Mouse (Mus musculus) layer of hippocampus, postnatal 14 days (tissue): Measurements from ENCODE around the gene Hnrnpk. TPM values are rescaled to one million over a fixed set of nuclear protein-coding genes. Genes with fewer than 3 reads are reported as not detected.
"Not testable (repeated sequence)": the region's sequence is repeated elsewhere in the genome, so short reads cannot be mapped to it uniquely, and the experiment has no call there.

Experiments used
- DNase-seq, 2 experiments: peaks; one replicate each; pipeline ENCODE4 v3.0.0; 2021 to 2022; ENCODE audit warnings: low spot score in 2 of 2, mixed read lengths in 1 of 2
- total RNA-seq, 2 experiments: library from RNA; stranded (reverse); gene quantifications; 2 replicates each; pipeline ENCODE4 v1.2.3; 2021

The Hnrnpk gene
- total RNA-seq, 2 experiments from 2014 or later: 716 to 724 TPM

- no peak for DNase-seq
These were observed 13.7 kb downstream of the Hnrnpk start for GRCm38 (mm10) chr13:58389324-58389951.

GRCm38 (mm10) chr13:58388379-58388778 is 14.8 kb downstream of the Hnrnpk start:
- DNase-seq: no peak

- DNase-seq: peak; percentile 63 to 69
These were observed 15.2 kb downstream of the Hnrnpk start for GRCm38 (mm10) chr13:58387948-58388347.

GRCm38 (mm10) chr13:58385547-58385920 is 17.6 kb downstream of the Hnrnpk start:
- DNase-seq: no peak

GRCm38 (mm10) chr13:58384779-58385546 is 18.2 kb downstream of the Hnrnpk start, which contains the start of gene 2210016F16Rik:
Gene 2210016F16Rik, minus strand, starts transcription at chr13:58385225.
- DNase-seq: peak; percentile 38 to 57

- DNase-seq: no peak
These were observed 18.8 kb downstream of the Hnrnpk start for GRCm38 (mm10) chr13:58384371-58384770.

- no peak for DNase-seq
These were observed 30.0 kb downstream of the Hnrnpk start for GRCm38 (mm10) chr13:58373153-58373470.

- no peak for DNase-seq
These were observed 30.6 kb downstream of the Hnrnpk start for GRCm38 (mm10) chr13:58372278-58373152.

- DNase-seq: no peak
These were observed 34.3 kb downstream of the Hnrnpk start for GRCm38 (mm10) chr13:58368835-58369234.

- no peak for DNase-seq
These were observed 35.5 kb downstream of the Hnrnpk start for GRCm38 (mm10) chr13:58367641-58368040.

- no peak for DNase-seq
These were observed 36.8 kb downstream of the Hnrnpk start for GRCm38 (mm10) chr13:58366373-58366772.

GRCm38 (mm10) chr13:58365179-58365578 is 38.0 kb downstream of the Hnrnpk start:
- not testable (repeated sequence) for DNase-seq

- DNase-seq: no peak
These were observed 38.6 kb downstream of the Hnrnpk start for GRCm38 (mm10) chr13:58364353-58365175.

- DNase-seq: no peak
These were observed 43.9 kb downstream of the Hnrnpk start for GRCm38 (mm10) chr13:58359304-58359653.

GRCm38 (mm10) chr13:58358629-58359303 is 44.4 kb downstream of the Hnrnpk start, which contains the start of gene Kif27:
Gene Kif27, minus strand, starts transcription at chr13:58359122.
- DNase-seq: peak; percentile 13 to 20

GRCm38 (mm10) chr13:58352996-58353395 is 50.1 kb downstream of the Hnrnpk start:
- no peak for DNase-seq

GRCm38 (mm10) chr13:58350606-58351005 is 52.5 kb downstream of the Hnrnpk start:
- DNase-seq: no peak

GRCm38 (mm10) chr13:58344505-58344904 is 58.6 kb downstream of the Hnrnpk start:
- DNase-seq: peak; percentile 9 to 15
